Mouse (Mus musculus): Measurements from ENCODE around the gene Gtf2f1. TPM values are rescaled to one million over a fixed set of nuclear protein-coding genes. Genes with fewer than 3 reads are reported as not detected.

Gtf2f1 gene
- total RNA-seq, 2 experiments from 2014 or later, result 31.9 to 34.9 TPM

GRCm38 (mm10) chr17:56976531-56977390, 34.3 kb downstream of the Gtf2f1 start:
- no peak for DNase-seq (ENCODE audit: low spot score in 2 of 2)

GRCm38 (mm10) chr17:56975391-56975790, 35.7 kb downstream of the Gtf2f1 start:
- DNase-seq (ENCODE audit: low spot score in 2 of 2), result no peak

GRCm38 (mm10) chr17:56974708-56975240, 36.3 kb downstream of the Gtf2f1 start:
- no peak for DNase-seq (ENCODE audit: low spot score in 2 of 2)

GRCm38 (mm10) chr17:56973956-56974707, 37.0 kb downstream of the Gtf2f1 start:
- no peak for DNase-seq (ENCODE audit: low spot score in 2 of 2)

GRCm38 (mm10) chr17:56970081-56970480, 41.0 kb downstream of the Gtf2f1 start:
- DNase-seq (ENCODE audit: low spot score in 2 of 2), result no peak

GRCm38 (mm10) chr17:56969321-56969720, 41.8 kb downstream of the Gtf2f1 start:
- no peak for DNase-seq (ENCODE audit: low spot score in 2 of 2)

GRCm38 (mm10) chr17:56963646-56964045, 47.4 kb downstream of the Gtf2f1 start:
- no peak for DNase-seq (ENCODE audit: low spot score in 2 of 2)

GRCm38 (mm10) chr17:56962642-56963405, 48.3 kb downstream of the Gtf2f1 start:
- DNase-seq (ENCODE audit: low spot score in 2 of 2), result no peak

- no peak for DNase-seq (ENCODE audit: low spot score in 2 of 2)
Observed at GRCm38 (mm10) chr17:56961880-56962279, 49.2 kb downstream of the Gtf2f1 start.

GRCm38 (mm10) chr17:56958667-56959066, 52.4 kb downstream of the Gtf2f1 start:
- DNase-seq (ENCODE audit: low spot score in 2 of 2), result no peak

GRCm38 (mm10) chr17:56957763-56958429, 53.2 kb downstream of the Gtf2f1 start:
- DNase-seq (ENCODE audit: low spot score in 2 of 2), result no peak

GRCm38 (mm10) chr17:56954871-56955270, 56.2 kb downstream of the Gtf2f1 start:
- no peak for DNase-seq (ENCODE audit: low spot score in 2 of 2)

Other genes with a start within 250 kb of the Gtf2f1 start
- gene Dus3l, start 246.5 kb downstream of the Gtf2f1 start, total RNA-seq (2021), result 10 to 100 TPM; 21.6 to 21.7 TPM
- gene Prr22, start 241.0 kb downstream of the Gtf2f1 start, total RNA-seq (2021), result under 1 TPM; 0.47 to 0.49 TPM
- 10 to 100 TPM in 1 of 2 experiments, 1 to 10 TPM in 1; 8.2 to 10.6 TPM for gene Rfx2, start 180.3 kb downstream of the Gtf2f1 start, total RNA-seq (2021)
- gene Acsbg2, start 136.8 kb downstream of the Gtf2f1 start, total RNA-seq (2021), result not detected
- not detected for gene 1700061G19Rik, start 135.8 kb downstream of the Gtf2f1 start, total RNA-seq (2021)
- gene Mllt1, start 75.9 kb downstream of the Gtf2f1 start, total RNA-seq (2021), result 10 to 100 TPM; 23.9 to 27.2 TPM
- gene Acer1, start 29.2 kb downstream of the Gtf2f1 start, total RNA-seq (2021), result not detected
- gene Clpp, start 21.0 kb downstream of the Gtf2f1 start, total RNA-seq (2021), result 10 to 100 TPM; 35.6 to 41.4 TPM
- gene Alkbh7, start 13.9 kb downstream of the Gtf2f1 start, total RNA-seq (2021), result 10 to 100 TPM; 36.6 to 37.0 TPM
- not detected for gene Pspn, start 11.3 kb downstream of the Gtf2f1 start, total RNA-seq (2021)
- not detected for gene Gm17949, start 181 bp upstream of the Gtf2f1 start, total RNA-seq (2021)
- 10 to 100 TPM; 87.0 to 87.7 TPM for gene Khsrp, start 20.2 kb upstream of the Gtf2f1 start, total RNA-seq (2021)
- not detected for gene Slc25a41, start 30.4 kb upstream of the Gtf2f1 start, total RNA-seq (2021)
- under 1 TPM; 0.49 to 0.67 TPM for gene Crb3, start 47.8 kb upstream of the Gtf2f1 start, total RNA-seq (2021)
- 10 to 100 TPM; 35.5 to 35.7 TPM for gene Slc25a23, start 48.6 kb upstream of the Gtf2f1 start, total RNA-seq (2021)
- gene Dennd1c, start 67.2 kb upstream of the Gtf2f1 start, total RNA-seq (2021), result 1 to 10 TPM; 2.1 TPM
- gene Tubb4a, start 76.5 kb upstream of the Gtf2f1 start, total RNA-seq (2021), result 1 to 10 TPM; 4.0 to 4.8 TPM
- gene Tnfsf9, start 94.0 kb upstream of the Gtf2f1 start, total RNA-seq (2021), result 1 to 10 TPM; 1.3 to 1.4 TPM
- not detected for gene Cd70, start 138.5 kb upstream of the Gtf2f1 start, total RNA-seq (2021)
- not detected for gene Tnfsf14, start 182.9 kb upstream of the Gtf2f1 start, total RNA-seq (2021)
- 10 to 100 TPM in 1 of 2 experiments, 1 to 10 TPM in 1; 5.3 to 19.8 TPM for gene C3, start 216.8 kb upstream of the Gtf2f1 start, total RNA-seq (2021)
- 10 to 100 TPM; 24.8 to 25.6 TPM for gene Gpr108, start 237.2 kb upstream of the Gtf2f1 start, total RNA-seq (2021)
- gene Trip10, start 238.2 kb upstream of the Gtf2f1 start, total RNA-seq (2021), result 10 to 100 TPM; 61.0 to 81.5 TPM

All from gastrocnemius, postnatal 4 days (tissue).